Mouse (Mus musculus): ENCODE data around the gene Htt. TPM values are rescaled to one million over a fixed set of nuclear protein-coding genes. Genes with fewer than 3 reads are reported as not detected.
A peak's percentile ranks its signal among the peaks of the same experiment; 100 is the strongest.

The Htt gene
- polyA plus RNA-seq, 1 experiment from 2014 or later: 3.8 TPM

DNA sequence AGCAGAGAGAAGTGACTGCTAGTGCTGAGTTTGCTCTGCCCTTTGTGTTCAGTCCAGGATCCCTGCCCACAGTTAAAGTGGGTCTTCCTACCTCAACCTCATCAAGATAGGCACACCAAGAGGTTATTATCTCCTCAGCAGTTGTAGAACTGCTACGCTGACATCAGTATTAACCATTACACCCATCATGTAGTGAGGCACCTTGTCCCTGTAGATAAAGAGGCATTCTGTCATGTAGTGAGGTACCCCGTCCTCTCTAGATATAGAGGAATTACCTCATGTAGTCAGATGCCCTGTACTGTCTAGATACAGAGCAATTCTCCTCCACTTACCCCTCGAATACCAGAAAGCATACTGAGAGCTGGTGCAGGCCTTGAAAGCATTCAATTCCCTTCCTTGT, 119.5 kb downstream of the Htt start:
- no peak overlapping the region for H3K4me3 ChIP-seq (ENCODE audit: low read depth, low read length)
- no peaks in the 10 kb centered on the region for H3K9me3 ChIP-seq (ENCODE audit: low read length)
- TF ChIP-seq EP300 (IDR thresholded peaks at IDR 0.05) (no peak), CTCF (IDR thresholded peaks at IDR 0.05) (no peak)
- no peaks in the 10 kb centered on the region for H3K27me3 ChIP-seq (replicated peaks; ENCODE audit: insufficient read depth, low read length)
- ATAC-seq: no peak
- H3K4me2 ChIP-seq (replicated peaks; ENCODE audit: low read depth, low read length): no peak overlapping the region
- no peak for DNase-seq (ENCODE audit: low spot score)
- no peak overlapping the region for H3K9ac ChIP-seq (replicated peaks; ENCODE audit: low read depth)
- no peak overlapping the region for H3K27ac ChIP-seq (ENCODE audit: low read length)
- H3K4me1 ChIP-seq (ENCODE audit: insufficient read depth, low read depth, low read length): no peaks in the 10 kb centered on the region
- H3K36me3 ChIP-seq (ENCODE audit: insufficient read depth, low read length): peaks cover 28% of the 10 kb centered on the region
- WGBS: 95% methylated on average over 3 of the region's 3 CpGs

DNA sequence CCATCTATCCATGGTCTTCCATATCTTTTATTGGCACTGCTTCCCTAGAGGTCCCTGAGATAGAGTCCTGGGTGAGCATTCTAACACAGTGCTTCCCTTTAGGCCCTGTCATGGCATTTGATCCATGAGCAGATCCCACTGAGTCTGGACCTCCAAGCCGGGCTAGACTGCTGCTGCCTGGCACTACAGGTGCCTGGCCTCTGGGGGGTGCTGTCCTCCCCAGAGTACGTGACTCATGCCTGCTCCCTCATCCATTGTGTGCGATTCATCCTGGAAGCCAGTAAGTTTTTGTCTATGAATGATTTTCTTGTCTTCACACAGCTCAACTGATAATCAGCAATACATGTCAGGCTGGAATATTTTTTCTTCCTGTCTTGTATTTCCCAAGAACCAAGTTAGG, 123.7 kb downstream of the Htt start:
- ATAC-seq: peak; percentile 37; the same call in 1 of the 2 replicates
- Histone ChIP-seq H3K4me2 (replicated peaks; ENCODE audit: low read depth, low read length) (no peak overlapping the region), H3K9ac (replicated peaks; ENCODE audit: low read depth) (no peak overlapping the region), H3K27ac (ENCODE audit: low read length) (no peak overlapping the region), H3K4me1 (ENCODE audit: insufficient read depth, low read depth, low read length) (no peaks in the 10 kb centered on the region), H3K4me3 (ENCODE audit: low read depth, low read length) (no peak overlapping the region), H3K9me3 (ENCODE audit: low read length) (no peaks in the 10 kb centered on the region), H3K36me3 (ENCODE audit: insufficient read depth, low read length) (0 out of 2 replicates have a peak, but pooled peaks cover 4% of the 10 kb centered on the region), H3K27me3 (replicated peaks; ENCODE audit: insufficient read depth, low read length) (no peaks in the 10 kb centered on the region)
- peak; percentile 65 for TF ChIP-seq CTCF (IDR thresholded peaks at IDR 0.05)
- no peak for TF ChIP-seq EP300 (IDR thresholded peaks at IDR 0.05)
- WGBS: 82% methylated on average over 3 of the region's 3 CpGs
- peak; percentile 27 for DNase-seq (ENCODE audit: low spot score)

DNA sequence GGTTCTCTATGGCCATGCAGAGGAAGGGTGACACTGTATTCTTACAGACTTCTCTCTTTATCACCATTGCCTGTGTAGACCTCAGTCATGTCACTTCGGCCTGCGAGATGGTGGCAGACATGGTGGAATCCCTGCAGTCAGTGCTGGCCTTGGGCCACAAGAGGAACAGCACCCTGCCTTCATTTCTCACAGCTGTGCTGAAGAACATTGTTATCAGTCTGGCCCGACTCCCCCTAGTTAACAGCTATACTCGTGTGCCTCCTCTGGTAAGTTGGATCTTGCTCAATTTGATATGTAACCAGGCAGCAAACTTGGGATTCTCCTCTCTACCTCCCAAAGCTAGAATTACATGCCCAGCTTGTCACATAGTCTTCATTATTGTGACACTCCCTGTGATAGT, 127.7 kb downstream of the Htt start:
- no peaks in the 10 kb centered on the region for H3K9me3 ChIP-seq (ENCODE audit: low read length)
- no peak for ATAC-seq
- no peak overlapping the region for H3K9ac ChIP-seq (replicated peaks; ENCODE audit: low read depth)
- no peak overlapping the region for H3K27ac ChIP-seq (ENCODE audit: low read length)
- TF ChIP-seq EP300 (IDR thresholded peaks at IDR 0.05) (no peak), CTCF (IDR thresholded peaks at IDR 0.05) (no peak)
- H3K4me3 ChIP-seq (ENCODE audit: low read depth, low read length): no peak overlapping the region
- 85% methylated on average over 4 of the region's 4 CpGs for WGBS
- H3K4me2 ChIP-seq (replicated peaks; ENCODE audit: low read depth, low read length): no peak overlapping the region
- 0 out of 2 replicates have a peak, but pooled peaks cover 3% of the 10 kb centered on the region for H3K36me3 ChIP-seq (ENCODE audit: insufficient read depth, low read length)
- DNase-seq (ENCODE audit: low spot score): no peak
- H3K4me1 ChIP-seq (ENCODE audit: insufficient read depth, low read depth, low read length): no peaks in the 10 kb centered on the region
- no peaks in the 10 kb centered on the region for H3K27me3 ChIP-seq (replicated peaks; ENCODE audit: insufficient read depth, low read length)

DNA sequence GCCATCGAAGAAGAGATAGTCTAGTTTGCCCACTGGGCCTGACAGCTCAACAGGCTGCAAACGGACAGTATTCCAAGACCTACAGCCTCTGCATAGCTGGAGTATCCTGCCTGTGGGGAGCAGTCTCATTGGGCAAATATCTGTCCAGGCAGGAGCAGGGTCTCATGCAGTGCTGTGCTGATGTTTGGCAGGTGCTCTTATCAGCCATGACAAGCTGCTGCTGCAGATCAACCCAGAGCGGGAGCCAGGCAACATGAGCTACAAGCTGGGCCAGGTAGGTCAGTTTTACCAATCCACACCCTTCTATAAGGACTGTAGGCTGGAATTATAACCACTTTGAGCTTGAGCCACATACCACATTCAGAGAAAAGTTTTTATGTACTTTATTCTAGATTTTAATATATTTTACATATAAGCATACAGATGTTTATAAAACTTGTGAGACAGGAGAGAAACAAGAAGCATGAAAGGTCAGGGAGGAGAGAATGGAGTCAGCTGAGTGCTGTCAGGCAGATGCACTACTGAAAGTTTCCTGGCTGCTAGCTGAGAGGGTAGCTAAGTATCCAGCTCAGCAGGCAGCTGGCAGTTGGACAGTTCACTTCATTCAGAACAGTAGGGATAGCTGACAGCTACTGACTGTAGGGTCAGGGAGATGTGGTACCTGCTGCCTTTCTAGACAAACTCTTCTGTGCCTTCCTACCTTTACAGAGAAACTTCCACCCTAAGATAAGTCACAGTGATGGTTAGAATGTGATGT, 135.3 kb downstream of the Htt start:
- Histone ChIP-seq H3K9me3 (ENCODE audit: low read length) (no peaks in the 10 kb centered on the region), H3K36me3 (ENCODE audit: insufficient read depth, low read length) (peaks cover 34% of the 10 kb centered on the region), H3K4me2 (replicated peaks; ENCODE audit: low read depth, low read length) (no peak overlapping the region), H3K4me3 (ENCODE audit: low read depth, low read length) (no peak overlapping the region), H3K4me1 (ENCODE audit: insufficient read depth, low read depth, low read length) (no peaks in the 10 kb centered on the region), H3K27ac (ENCODE audit: low read length) (no peak overlapping the region), H3K9ac (replicated peaks; ENCODE audit: low read depth) (no peak overlapping the region), H3K27me3 (replicated peaks; ENCODE audit: insufficient read depth, low read length) (no peaks in the 10 kb centered on the region)
- DNase-seq (ENCODE audit: low spot score) (no peak), ATAC-seq (no peak)
- WGBS: 83% methylated on average over 3 of the region's 3 CpGs
- TF ChIP-seq CTCF (IDR thresholded peaks at IDR 0.05) (no peak), EP300 (IDR thresholded peaks at IDR 0.05) (no peak)

DNA sequence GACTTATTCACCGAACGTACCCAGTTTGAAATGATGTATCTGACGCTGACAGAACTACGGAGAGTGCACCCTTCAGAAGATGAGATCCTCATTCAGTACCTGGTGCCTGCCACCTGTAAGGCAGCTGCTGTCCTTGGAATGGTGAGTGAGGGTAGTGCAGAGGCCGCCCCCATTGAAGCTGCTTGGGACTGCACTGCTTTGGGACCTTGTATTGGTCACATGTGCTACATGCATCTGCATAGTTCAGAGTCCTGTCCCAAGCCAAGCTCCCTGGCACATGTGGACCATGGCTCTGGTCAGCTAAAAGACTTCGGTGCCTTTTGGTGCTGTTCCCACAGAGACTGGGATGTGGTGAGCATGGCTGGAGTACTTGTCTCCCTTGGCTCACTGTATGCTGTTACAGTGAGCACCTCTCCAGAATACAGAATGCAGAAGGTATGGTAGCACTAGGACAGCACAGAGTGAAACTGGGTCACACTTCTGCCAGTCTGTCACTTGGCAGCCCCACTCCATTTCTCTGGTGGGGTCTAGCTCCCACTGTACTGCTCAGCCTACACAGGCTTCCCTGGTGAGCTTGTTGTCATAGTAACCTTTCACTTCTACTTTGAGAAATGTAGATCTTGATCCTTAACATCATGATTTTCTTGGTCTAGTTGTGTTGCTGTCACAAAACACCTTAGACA, 138.4 kb downstream of the Htt start:
- WGBS: 95% methylated on average over 6 of the region's 6 CpGs
- DNase-seq (ENCODE audit: low spot score): no peak
- no peak for TF ChIP-seq CTCF (IDR thresholded peaks at IDR 0.05)
- H3K4me2 ChIP-seq (replicated peaks; ENCODE audit: low read depth, low read length): no peak overlapping the region
- no peak overlapping the region for H3K9ac ChIP-seq (replicated peaks; ENCODE audit: low read depth)
- H3K4me3 ChIP-seq (ENCODE audit: low read depth, low read length): no peak overlapping the region
- no peak for ATAC-seq
- no peak overlapping the region for H3K27ac ChIP-seq (ENCODE audit: low read length)
- H3K36me3 ChIP-seq (ENCODE audit: insufficient read depth, low read length): peaks cover 32% of the 10 kb centered on the region
- H3K27me3 ChIP-seq (replicated peaks; ENCODE audit: insufficient read depth, low read length): no peaks in the 10 kb centered on the region
- H3K4me1 ChIP-seq (ENCODE audit: insufficient read depth, low read depth, low read length): no peaks in the 10 kb centered on the region
- H3K9me3 ChIP-seq (ENCODE audit: low read length): no peaks in the 10 kb centered on the region

DNA sequence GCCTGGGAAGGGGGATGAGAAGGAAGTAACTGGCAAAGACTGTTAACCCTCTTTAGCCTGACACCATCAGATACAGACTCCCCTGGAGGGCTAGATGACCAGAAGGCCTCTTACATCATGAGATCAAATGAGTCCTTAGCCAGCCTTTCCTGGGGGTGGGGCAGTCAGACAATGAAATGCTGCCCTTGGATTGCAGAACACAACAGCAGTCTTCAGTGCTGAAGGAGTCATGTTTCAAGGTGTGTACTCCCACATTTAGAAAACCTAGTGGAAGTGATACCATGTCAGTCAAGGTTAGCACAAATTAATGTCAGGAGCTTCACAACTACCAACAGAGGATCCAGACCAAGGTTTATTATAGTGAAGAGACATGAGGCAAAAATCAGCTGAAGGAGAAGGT, 140.8 kb downstream of the Htt start:
- TF ChIP-seq EP300 (IDR thresholded peaks at IDR 0.05) (no peak), CTCF (IDR thresholded peaks at IDR 0.05) (no peak)
- H3K9ac ChIP-seq (replicated peaks; ENCODE audit: low read depth): no peak overlapping the region
- H3K9me3 ChIP-seq (ENCODE audit: low read length): no peaks in the 10 kb centered on the region
- DNase-seq (ENCODE audit: low spot score) (peak; percentile 44), ATAC-seq (peak; percentile 52)
- H3K27ac ChIP-seq (ENCODE audit: low read length): peak overlapping the region; percentile 52; the same call in 1 of the 2 replicates
- H3K4me1 ChIP-seq (ENCODE audit: insufficient read depth, low read depth, low read length): no peaks in the 10 kb centered on the region
- no peak overlapping the region for H3K4me3 ChIP-seq (ENCODE audit: low read depth, low read length)
- H3K4me2 ChIP-seq (replicated peaks; ENCODE audit: low read depth, low read length): no peak overlapping the region
- H3K27me3 ChIP-seq (replicated peaks; ENCODE audit: insufficient read depth, low read length): no peaks in the 10 kb centered on the region
- H3K36me3 ChIP-seq (ENCODE audit: insufficient read depth, low read length): peaks cover 50% of the 10 kb centered on the region

All from lung, postnatal 0 days (tissue).